Mouse (Mus musculus) bone marrow macrophage, adult 2 months (primary cell): ENCODE data around the gene Crygn.

Experiments
- CTCF ChIP-seq: IDR thresholded peaks from 2 replicates; pipeline ENCODE4 v1.5.1; 2012; ENCODE audit warnings: low read depth, mild to moderate bottlenecking, low read length, moderate library complexity
- POLR2A ChIP-seq: IDR thresholded peaks from 2 replicates; pipeline ENCODE4 v1.6.1; 2012; ENCODE audit warnings: mild to moderate bottlenecking, low read depth, low read length, borderline replicate concordance

- TF ChIP-seq CTCF (no peak), POLR2A (no peak)
These were observed 35.2 kb upstream of the Crygn start for GRCm38 (mm10) chr5:24792961-24793360.
